Mouse (Mus musculus) right cerebral cortex, postnatal 4 days (tissue): Measurements from ENCODE around the gene Rerg.
A peak's percentile ranks its signal among the peaks of the same experiment; 100 is the strongest.
"Not testable (repeated sequence)": the region's sequence is repeated elsewhere in the genome, so short reads cannot be mapped to it uniquely, and the experiment has no call there.

ENCODE experiments used
- DNase-seq: peaks from one replicate; pipeline ENCODE4 v3.0.0-alpha.2; 2022

Gene Rerg

DNA sequence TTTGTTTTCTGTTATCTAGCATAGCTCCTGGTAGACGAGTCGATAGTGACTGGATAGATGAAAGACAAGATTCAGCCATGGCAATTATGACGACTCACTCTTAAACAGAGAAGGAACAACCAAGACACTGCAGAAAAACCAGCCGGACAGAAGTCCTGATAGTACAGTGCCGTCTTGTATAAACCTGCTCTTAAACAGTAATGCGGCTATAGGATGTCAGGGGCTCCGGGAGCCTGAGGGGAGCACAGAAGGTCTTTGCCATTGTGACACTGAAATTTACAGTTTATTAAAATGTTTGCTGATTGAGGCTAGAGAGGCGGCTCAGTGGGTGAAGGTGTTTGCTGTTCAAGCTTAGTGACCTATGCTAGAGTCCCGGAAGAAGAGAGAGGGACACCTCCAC lies 98.8 kb downstream of the Rerg start:
- DNase-seq, result no peak

DNA sequence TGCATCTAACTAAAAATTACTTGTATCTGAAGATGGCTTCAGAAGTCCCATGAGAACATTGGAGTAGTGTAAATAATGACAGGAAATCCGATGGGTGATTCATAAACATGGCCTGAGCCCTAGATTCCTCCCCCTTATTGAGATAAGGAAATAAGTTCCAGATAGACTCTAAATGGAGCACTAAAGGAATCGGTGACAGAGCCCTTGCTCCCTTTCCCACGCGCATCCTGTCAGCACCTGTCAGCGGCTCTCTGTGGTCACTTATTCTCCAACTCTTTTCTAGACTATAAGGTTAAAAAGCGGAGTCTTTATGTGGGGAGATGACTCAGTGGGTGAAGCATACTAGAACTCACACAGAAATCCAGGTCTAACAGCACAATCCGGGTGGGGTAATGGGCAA lies 104.8 kb downstream of the Rerg start:
- DNase-seq, result no peak

- no peak for DNase-seq
Observed at GRCm38 (mm10) chr6:137064786-137065185, 105.5 kb downstream of the Rerg start.

- no peak for DNase-seq
Observed at GRCm38 (mm10) chr6:137063239-137063940, 106.9 kb downstream of the Rerg start.

- no peak for DNase-seq
Observed at GRCm38 (mm10) chr6:137061880-137062531, 108.3 kb downstream of the Rerg start.

- DNase-seq, result no peak
Observed at GRCm38 (mm10) chr6:137060595-137060994, 109.7 kb downstream of the Rerg start.

GRCm38 (mm10) chr6:137058257-137058656 lies 112.0 kb downstream of the Rerg start:
- no peak for DNase-seq

DNA sequence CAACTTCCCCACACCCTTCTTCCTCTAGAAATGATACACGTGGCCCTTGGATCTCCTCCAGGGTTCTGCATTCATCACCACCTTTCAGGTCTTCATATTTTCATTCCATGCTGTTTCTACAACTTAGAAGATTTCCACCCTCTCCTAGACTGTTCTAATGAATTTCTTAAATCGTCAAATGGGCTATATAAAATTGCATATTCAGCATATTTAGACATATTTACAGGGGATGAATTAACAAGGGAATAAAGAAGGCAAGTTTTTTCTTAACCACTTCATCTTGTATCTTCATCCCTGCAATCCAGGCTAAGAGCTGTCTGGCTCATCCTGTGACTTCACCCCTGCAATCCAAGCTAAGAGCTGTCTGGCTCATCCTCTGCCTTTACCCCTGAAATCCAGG lies 116.2 kb downstream of the Rerg start:
- no peak for DNase-seq

DNA sequence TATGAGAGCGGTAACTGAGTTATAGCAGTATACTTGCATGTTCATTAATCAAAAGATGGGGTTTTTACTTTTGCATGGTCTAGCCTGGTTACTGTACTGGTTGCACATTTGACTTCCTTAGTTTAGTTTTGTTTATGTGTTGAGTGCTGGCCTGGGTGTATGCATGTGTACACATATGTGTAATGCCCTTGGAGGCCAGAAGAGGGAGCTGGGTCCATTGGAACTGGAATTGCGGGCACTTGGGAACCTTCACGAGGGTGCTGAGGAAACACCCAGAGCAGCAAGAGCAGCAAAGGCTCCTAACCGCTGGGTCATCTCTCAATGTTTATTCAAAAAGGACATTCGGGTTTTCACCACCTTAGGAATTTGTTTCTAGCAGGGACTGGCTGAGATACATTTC lies 116.8 kb downstream of the Rerg start:
- DNase-seq, result peak; percentile 24

GRCm38 (mm10) chr6:137053006-137053405 lies 117.3 kb downstream of the Rerg start:
- no peak for DNase-seq

GRCm38 (mm10) chr6:137047036-137047435 lies 123.3 kb downstream of the Rerg start:
- DNase-seq, result no peak

GRCm38 (mm10) chr6:137045011-137045504 lies 125.2 kb downstream of the Rerg start:
- no peak for DNase-seq

DNA sequence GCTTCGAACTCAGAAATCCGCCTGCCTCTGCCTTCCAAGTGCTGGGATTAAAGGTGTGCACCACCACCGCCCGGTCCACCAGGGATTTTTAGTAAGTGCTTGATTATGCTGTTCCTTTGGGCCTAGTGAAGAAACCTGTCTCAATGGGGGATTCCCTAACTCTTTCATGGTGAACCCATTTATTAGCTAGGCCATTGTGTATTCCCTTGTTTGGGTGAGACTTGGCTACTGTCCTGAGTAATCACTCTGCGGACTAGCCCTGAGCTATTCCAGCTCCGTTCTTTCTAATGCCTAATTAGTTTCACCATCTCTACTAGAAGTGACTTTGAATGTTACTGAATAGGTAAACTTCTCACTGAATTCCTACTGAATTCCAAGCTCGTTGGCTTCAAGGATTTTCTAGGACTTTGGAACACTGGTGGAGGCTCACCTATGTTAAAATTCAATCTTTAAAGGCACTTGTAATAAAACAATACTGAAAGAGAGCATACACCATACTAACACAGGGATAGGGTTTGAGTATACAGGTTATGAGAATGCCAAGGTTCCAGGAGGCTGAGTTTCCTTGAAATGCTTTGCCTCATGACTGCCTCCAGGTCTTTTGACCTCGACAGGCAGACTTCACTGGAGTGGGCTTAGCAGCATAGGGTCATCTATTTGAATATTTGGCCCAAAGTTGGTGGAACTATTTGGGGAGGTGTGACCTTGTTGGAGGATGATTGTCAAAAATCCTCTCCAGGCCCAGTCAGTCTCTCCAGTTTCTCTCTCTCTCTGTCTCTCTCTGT lies 134.5 kb downstream of the Rerg start:
- DNase-seq, result not testable (repeated sequence)

DNA sequence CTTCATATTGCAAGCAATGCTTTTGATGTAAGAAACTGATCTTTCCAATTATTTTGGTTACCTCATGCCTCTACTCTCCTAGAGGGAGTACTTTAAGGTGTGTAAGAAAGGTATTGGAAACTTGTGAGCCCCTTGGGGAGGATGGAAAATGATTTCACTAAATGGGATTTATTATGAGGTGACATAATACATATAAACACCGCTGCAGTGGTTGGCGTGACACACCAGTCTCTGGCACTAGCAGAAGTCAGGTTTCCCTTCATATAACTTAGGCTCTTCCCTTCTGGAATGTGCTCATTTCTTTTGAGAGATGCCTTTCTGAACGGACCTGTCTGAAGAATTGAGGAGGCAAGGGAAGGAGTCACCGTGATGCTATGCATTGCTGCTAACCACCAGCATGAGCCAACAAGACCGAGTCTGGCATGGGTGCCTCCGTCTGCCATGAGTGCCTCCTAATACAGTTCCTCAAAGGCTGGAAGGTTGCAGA lies 139.6 kb downstream of the Rerg start:
- no peak for DNase-seq

- DNase-seq, result no peak
Observed at GRCm38 (mm10) chr6:137029931-137030610, 140.2 kb downstream of the Rerg start.

DNA sequence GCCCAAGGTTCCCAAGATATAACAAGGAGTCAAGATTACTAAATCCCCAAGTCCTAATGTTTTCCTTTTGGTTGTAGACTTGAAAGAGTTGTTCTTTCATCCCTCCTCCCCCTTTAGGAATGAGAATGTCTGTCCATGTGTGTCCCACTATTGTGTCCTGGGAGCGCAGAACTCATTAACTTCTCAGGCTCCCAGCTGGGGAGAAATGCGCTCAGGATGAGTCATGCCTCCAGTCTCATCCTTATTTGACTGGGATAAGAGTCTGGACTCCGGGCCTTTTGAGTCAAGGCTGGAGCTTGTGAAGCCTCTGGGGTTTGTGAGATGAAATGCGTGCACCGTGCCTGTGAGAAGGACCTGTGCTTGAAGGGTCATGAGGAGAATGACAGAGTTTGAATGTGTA lies 144.8 kb downstream of the Rerg start:
- DNase-seq, result no peak

- no peak for DNase-seq
Observed at GRCm38 (mm10) chr6:137024541-137024940, 145.8 kb downstream of the Rerg start.

DNA sequence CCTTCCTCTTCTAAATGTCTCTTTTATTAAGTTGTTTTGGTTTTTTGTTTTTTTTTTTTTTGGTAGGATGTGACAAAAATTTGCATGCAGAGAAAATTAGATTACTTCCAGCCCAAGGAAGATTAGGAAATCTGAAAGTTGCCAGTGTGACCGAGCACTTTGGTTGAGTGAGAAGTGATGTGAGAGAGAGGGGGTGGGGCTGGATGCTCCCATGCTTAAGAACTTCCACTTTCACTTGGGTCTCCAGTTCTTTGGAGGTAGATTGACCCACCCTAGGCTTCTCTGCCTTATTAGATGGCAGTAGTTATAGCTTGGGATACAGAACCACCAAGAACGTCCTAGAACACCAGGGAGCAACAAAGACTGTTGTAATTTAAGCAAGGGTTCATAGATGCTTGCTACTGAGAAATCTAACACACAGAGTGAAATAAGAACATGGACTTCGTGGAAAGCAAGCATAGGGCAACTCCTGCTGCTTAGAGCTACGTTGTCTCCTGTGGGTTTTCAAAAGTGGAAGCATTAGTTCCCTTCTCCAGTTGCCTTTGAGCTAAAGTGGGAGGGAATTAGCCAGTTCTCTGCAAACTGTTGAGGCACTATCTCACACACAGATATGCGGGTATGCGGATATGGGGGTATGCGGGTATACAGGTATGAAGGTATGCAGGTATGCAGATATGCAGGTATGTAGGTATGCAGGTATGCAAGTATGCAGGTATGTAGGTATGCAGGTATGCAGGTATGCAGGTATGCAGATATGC lies 152.9 kb downstream of the Rerg start:
- no peak for DNase-seq

GRCm38 (mm10) chr6:137014346-137014745 lies 156.0 kb downstream of the Rerg start:
- DNase-seq, result no peak

DNA sequence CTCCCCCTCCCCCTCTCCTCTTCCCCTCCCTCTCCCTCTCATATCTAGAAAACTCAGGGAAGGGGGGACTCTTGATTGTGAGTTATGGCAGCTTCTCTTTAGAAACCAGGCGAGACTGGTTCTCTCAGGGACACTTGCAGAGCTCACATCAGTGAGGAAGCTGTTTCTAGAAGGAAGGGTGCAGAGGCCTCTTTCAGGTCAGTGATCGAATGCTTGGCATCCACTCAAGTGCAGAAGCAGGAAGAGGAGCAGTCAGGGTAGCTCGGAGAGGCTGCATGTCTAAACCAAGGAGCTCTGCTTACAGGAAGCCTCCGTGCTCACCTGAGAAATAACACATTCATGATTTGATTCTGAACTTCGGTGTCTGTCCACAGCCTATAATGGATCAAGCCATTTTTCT lies 159.1 kb downstream of the Rerg start:
- DNase-seq, result no peak
